Mouse (Mus musculus) B cell, adult 2 months (primary cell): ENCODE results near the gene Rapgef5.
A peak's percentile ranks its signal among the peaks of the same experiment; 100 is the strongest.

Experiments used
- DNase-seq, 2 experiments: peaks; one replicate each; pipeline ENCODE4 v3.0.0; 2022

Rapgef5 gene

GRCm38 (mm10) chr12:117516179-117516578 lies at the start of gene Rapgef5:
Gene Rapgef5 (plus strand): TSS chr12:117516479.
- no peak for DNase-seq

GRCm38 (mm10) chr12:117468329-117468728 lies 48.0 kb upstream of the Rapgef5 start:
- DNase-seq: no peak

DNA sequence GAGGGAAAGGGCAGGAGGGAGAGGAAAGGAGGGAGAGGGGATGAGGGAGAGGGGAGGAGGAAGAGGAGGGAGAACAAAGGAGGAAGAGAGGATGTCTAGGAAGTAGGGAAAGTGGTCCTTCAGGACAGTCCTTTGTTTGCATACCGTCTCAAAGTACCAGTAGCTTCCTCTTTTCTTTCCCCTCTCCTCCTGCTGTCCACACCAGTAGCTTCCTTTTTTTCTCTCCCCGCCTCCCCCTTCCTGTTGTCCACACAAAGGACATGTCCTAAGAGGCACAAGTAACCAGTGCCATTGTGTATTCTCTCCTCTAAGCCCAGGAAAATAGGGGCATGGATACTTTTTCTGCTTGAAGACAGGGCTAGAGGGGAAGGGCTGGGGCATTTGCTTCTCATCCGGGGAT lies 37.3 kb upstream of the Rapgef5 start:
- no peak for DNase-seq

GRCm38 (mm10) chr12:117479680-117480079 lies 36.6 kb upstream of the Rapgef5 start:
- DNase-seq: no peak

GRCm38 (mm10) chr12:117480958-117481357 lies 35.3 kb upstream of the Rapgef5 start:
- DNase-seq: no peak

- no peak for DNase-seq
Observed at GRCm38 (mm10) chr12:117482665-117483064, 33.6 kb upstream of the Rapgef5 start.

DNA sequence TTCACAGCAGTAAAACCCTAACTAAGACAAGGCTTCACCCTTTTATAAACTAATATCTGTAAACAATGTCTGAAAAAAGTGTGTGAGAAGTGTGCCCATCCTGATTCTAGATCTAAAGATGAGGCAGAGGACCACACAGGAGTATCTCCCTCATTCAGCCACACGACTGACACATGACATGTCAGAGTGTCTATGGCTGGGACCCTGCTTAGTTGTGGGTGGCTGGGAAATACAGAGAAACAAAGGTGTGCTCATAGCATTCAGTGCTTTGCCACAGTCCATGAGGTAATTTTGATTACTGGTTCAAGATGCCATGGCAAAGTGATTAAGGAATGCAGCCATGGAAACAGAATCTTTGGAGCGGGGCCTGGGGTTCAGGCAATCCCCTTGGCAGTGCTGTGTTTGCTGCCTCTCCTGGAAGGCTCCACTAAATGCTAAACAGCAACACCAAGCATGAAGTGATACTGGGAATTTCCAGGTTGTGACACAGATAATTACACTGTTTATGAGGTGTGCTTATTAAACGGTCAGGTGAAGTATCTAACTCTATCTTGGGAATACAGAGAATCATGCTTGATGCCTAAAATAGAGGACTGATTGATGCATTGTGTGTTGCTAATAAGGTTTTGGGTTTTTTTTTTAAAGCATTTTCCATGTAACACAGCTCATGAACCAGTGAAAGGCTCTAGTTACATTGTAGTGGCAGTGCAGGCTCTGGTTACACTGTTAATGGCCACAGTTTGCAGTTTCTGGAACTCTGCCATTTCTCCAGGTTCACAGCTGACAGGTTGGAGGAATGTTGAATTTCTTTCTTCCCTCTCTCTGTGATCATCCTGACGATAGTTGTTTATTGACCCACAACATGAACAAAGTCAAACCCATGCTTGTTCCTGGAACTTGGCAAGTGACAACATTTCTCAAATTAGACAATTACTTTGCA lies 29.9 kb upstream of the Rapgef5 start:
- no peak for DNase-seq

GRCm38 (mm10) chr12:117496501-117497176 lies 19.6 kb upstream of the Rapgef5 start:
- DNase-seq: no peak

DNA sequence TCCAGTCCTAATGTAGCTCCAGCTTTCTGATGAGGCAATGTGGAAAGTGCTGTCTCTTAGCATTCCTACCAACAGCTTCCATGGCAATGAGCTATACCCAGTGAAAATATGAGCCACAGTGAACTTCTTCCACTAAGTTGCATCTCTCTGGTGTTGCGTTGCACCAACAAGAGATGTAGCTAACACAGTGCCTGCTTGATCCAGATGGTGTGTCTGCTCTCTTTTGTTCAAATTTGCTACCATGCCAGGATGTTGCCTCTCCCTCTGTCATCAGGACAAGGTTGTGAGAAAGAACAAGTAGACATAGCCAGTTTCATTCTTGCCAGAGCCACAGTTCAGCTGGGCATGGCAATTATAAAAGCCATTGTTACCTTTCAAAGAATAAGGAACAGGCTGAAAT lies 18.9 kb upstream of the Rapgef5 start:
- no peak for DNase-seq

DNA sequence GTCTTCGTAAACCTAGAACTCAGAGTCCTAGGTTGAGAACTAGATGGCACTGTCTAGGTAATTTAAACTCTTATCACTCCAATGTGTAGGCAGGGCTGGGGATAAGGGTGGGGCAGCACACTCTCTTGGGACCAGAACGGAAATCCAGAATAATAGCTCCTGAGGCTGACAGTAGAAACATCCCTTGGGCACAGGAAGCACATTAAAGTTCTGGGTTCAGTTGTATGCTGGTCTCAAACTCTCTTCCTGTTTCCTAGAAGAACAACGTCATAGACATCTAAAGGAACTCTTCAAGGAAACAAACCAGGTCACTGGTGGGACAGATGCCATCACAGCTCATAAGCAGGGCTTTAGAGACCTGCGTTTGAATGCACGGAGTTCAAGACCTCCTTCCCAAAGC lies 17.0 kb upstream of the Rapgef5 start:
- no peak for DNase-seq

DNA sequence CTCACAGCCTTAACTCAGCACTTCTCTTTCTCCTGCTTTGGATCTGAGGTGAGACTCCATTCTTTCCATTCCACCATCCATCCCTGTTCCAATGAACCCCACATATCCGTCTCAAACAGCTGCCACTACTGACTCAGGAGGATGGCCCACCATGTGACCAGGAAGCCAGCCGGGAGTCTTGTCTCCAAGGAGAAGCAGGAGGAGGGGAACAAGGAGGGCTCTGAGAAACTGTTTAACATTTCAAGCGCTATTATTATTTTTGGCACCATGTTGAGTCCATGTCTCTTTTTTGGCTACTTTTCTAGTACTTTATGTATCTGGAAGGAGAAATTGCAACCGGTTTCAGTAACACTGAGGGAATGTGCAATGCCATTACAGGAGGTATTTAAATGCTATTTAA lies 15.1 kb upstream of the Rapgef5 start:
- no peak for DNase-seq

- no peak for DNase-seq
Observed at GRCm38 (mm10) chr12:117502834-117503233, 13.4 kb upstream of the Rapgef5 start.

- DNase-seq: no peak
Observed at GRCm38 (mm10) chr12:117505163-117505562, 11.1 kb upstream of the Rapgef5 start.

- peak; percentile 11 to 24 for DNase-seq
Observed at GRCm38 (mm10) chr12:117507772-117508171, 8.5 kb upstream of the Rapgef5 start.

- DNase-seq: no peak
Observed at GRCm38 (mm10) chr12:117509919-117510318, 6.4 kb upstream of the Rapgef5 start.

- no peak for DNase-seq
Observed at GRCm38 (mm10) chr12:117512468-117512867, 3.8 kb upstream of the Rapgef5 start.

DNA sequence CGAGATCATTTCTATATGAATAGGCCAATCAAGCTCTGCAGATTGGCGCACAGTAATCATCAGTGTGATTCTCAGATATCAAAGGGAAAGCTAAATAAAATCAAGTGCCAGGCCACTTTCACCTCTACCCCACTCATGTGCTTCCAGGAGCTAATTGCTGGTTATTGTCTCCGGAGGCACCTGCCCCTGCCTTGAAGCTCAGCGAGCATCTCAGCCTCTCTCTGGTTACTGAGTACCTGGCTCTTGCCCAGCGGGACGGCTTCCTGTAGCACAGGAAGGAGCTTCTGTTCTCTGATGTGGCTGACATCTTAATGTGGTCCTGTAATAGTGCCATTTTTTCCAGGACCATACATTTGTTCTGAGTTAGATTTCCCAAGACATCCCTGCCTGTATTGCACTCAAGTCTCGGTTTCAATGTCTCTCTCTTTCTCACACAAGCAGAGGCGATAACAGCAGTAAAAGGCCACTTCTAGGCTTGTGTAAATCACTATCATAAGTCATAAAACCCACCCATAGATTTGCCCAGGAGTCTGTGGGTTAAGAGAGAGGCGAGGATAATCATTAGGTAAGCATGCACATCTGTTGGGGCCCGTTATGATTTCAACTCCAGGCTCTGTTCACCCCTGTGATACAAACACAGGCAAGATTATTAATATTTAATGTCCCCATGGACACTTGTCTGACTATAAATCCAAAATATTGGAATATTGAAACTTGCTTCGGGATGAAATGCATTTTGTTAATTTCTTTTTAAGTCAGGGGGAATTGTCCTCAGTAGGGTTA lies 2.9 kb upstream of the Rapgef5 start:
- no peak for DNase-seq

GRCm38 (mm10) chr12:117517275-117517936 lies 1.1 kb downstream of the Rapgef5 start:
- DNase-seq: no peak

DNA sequence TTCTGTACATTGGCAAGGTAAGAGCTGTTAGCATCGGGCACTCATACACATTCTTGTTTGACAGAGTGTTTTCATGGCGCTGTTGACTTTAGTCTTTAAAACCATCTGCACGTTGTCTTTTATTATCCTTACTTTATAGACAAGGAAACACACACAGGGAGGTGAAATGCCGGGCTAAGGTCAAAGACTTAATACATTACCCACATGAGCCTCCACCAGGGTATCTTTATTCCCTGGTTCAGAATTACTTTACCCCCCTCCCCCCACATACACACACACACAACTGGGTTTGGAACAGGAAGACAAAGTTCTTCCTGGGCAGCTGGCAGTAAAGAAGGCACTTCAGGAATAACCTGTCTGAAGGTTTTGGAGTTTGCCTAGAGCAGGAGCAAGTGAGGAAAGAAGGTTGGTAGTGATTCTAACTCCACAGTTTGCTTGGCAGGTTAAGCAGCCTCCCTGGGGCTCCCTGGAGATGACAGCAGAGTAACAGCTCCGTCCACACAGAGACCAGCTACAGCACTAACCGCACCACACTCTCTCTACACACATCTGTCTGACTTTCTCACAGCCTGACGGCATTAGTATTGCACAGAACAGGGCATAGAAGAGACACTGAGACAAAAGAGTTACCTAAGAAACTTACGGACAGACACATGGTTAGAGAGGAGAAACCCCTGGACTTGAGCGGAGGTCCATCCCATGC lies 8.2 kb downstream of the Rapgef5 start:
- DNase-seq: no peak

- no peak for DNase-seq
Observed at GRCm38 (mm10) chr12:117527889-117528288, 11.6 kb downstream of the Rapgef5 start.

DNA sequence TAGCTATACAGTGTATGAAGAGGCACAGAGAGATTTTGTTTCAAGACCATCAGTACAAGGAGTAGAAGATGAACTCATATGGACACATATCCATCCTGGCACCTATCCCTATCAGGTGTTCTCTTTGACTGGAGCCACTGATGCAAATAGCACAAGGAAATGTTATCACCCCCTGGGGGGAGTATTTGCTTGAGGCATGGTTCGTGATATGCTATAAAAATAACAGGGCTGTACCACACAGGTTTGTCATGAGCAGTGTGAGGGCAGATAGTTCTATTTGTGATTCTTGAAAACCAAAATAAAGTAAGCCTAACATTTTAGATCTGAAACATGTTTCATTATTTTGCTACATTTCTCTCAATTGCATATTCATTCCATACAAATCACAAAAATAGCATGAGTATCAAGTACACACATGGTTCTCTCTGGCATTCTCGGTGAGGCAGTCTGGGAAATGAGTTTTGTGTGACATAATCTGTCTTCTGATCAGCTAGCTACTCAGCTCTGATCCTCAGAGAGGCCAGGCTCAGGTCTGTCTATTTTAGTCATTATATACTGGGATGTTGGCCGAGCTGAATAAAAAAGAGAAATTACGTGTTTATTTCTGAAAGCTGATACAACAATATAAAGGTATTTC lies 12.3 kb downstream of the Rapgef5 start:
- DNase-seq: no peak

- no peak for DNase-seq
Observed at GRCm38 (mm10) chr12:117531106-117531505, 14.8 kb downstream of the Rapgef5 start.
